Mouse (Mus musculus) stomach, embryonic 15.5 days (tissue): ENCODE results near the gene 1700025G04Rik. TPM values are rescaled to one million over a fixed set of nuclear protein-coding genes. Genes with fewer than 3 reads are reported as not detected.

Experiments
- ATAC-seq: fragments of 200-750 bp; cut with Nextera tagmentation; 2 replicates; pipeline ENCODE4 v1.8.0; 2017; ENCODE audit warnings: low read depth, moderate number of reproducible peaks, moderate TSS enrichment; ENCODE audit not compliant: insufficient read depth, low FRiP score
- H3K27ac ChIP-seq: fragments of 300-500 bp; sonication (generic); 2 replicates; pipeline ENCODE4 v1.5.1; 2015; ENCODE audit warnings: mild to moderate bottlenecking, inconsistent platforms
- H3K27me3 ChIP-seq: fragments of 300-500 bp; sonication (generic); replicated peaks from 2 replicates; pipeline ENCODE4 v1.6.1; 2015; ENCODE audit warnings: inconsistent platforms
- H3K36me3 ChIP-seq: fragments of 300-500 bp; sonication (generic); 2 replicates; pipeline ENCODE4 v1.6.1; 2015; ENCODE audit warnings: inconsistent platforms
- H3K4me1 ChIP-seq: fragments of 300-500 bp; sonication (generic); 2 replicates; pipeline ENCODE4 v1.6.1; 2015; ENCODE audit warnings: inconsistent platforms
- H3K4me2 ChIP-seq: fragments of 300-500 bp; sonication (generic); 2 replicates; pipeline ENCODE4 v1.6.1; 2015; ENCODE audit warnings: mild to moderate bottlenecking, inconsistent platforms
- H3K4me3 ChIP-seq: fragments of 300-500 bp; sonication (generic); replicated peaks from 2 replicates; pipeline ENCODE4 v1.5.1; 2015; ENCODE audit warnings: inconsistent platforms
- H3K9ac ChIP-seq: fragments of 300-500 bp; sonication (generic); 2 replicates; pipeline ENCODE4 v1.6.1; 2015; ENCODE audit warnings: inconsistent platforms
- H3K9me3 ChIP-seq: fragments of 300-500 bp; sonication (generic); 2 replicates; pipeline ENCODE4 v1.6.1; 2016; ENCODE audit warnings: inconsistent platforms
- WGBS: fragments of 180-500 bp; shearing (Covaris S2); methylation state at CpG from one replicate; pipeline ENCODE4 v1.1.7; 2015; 5-methylcytosine and 5-hydroxymethylcytosine counted together
- polyA plus RNA-seq: library from polyadenylated mRNA; unstranded; fragments of >200 nt; fragmentation: Nextera tagmentation; extraction: Ambion mirVana; gene quantifications from 2 replicates; pipeline ENCODE4 v1.2.1, GENCODE M21; 2015

1700025G04Rik gene
- polyA plus RNA-seq, 1 experiment from 2014 or later: 35.2 TPM

- Histone ChIP-seq H3K4me3 (no peak overlapping the region), H3K4me1 (no peaks in the 10 kb centered on the region), H3K9ac (no peak overlapping the region), H3K27me3 (no peaks in the 10 kb centered on the region), H3K36me3 (no peaks in the 10 kb centered on the region), H3K4me2 (no peak overlapping the region), H3K27ac (no peak overlapping the region), H3K9me3 (no peaks in the 10 kb centered on the region)
- no peak for ATAC-seq
- WGBS: 80% methylated on average over 4 of the region's 4 CpGs
These were observed 19.5 kb downstream of the 1700025G04Rik start for GRCm38 (mm10) chr1:152070441-152070840.

GRCm38 (mm10) chr1:152069745-152070144 is 20.2 kb downstream of the 1700025G04Rik start:
- 77% methylated on average over 7 of the region's 7 CpGs for WGBS
- H3K4me1 ChIP-seq: no peaks in the 10 kb centered on the region
- no peak for ATAC-seq
- H3K27me3 ChIP-seq: no peaks in the 10 kb centered on the region
- no peaks in the 10 kb centered on the region for H3K36me3 ChIP-seq
- no peaks in the 10 kb centered on the region for H3K9me3 ChIP-seq
- no peak overlapping the region for H3K9ac ChIP-seq
- H3K4me2 ChIP-seq: no peak overlapping the region
- no peak overlapping the region for H3K4me3 ChIP-seq
- no peak overlapping the region for H3K27ac ChIP-seq

GRCm38 (mm10) chr1:152067919-152068318 is 22.0 kb downstream of the 1700025G04Rik start:
- H3K4me3 ChIP-seq: no peak overlapping the region
- no peaks in the 10 kb centered on the region for H3K4me1 ChIP-seq
- H3K36me3 ChIP-seq: no peaks in the 10 kb centered on the region
- H3K9ac ChIP-seq: no peak overlapping the region
- H3K4me2 ChIP-seq: no peak overlapping the region
- no peak overlapping the region for H3K27ac ChIP-seq
- H3K9me3 ChIP-seq: no peaks in the 10 kb centered on the region
- no peak for ATAC-seq
- H3K27me3 ChIP-seq: no peaks in the 10 kb centered on the region

GRCm38 (mm10) chr1:152065527-152065926 is 24.4 kb downstream of the 1700025G04Rik start:
- H3K9me3 ChIP-seq: no peaks in the 10 kb centered on the region
- H3K4me3 ChIP-seq: no peak overlapping the region
- no peak overlapping the region for H3K4me2 ChIP-seq
- no peaks in the 10 kb centered on the region for H3K36me3 ChIP-seq
- no peak for ATAC-seq
- no peaks in the 10 kb centered on the region; the same call in 1 of the 2 replicates for H3K4me1 ChIP-seq
- WGBS: 97% methylated on average over 7 of the region's 7 CpGs
- H3K9ac ChIP-seq: no peak overlapping the region
- H3K27ac ChIP-seq: no peak overlapping the region
- no peaks in the 10 kb centered on the region for H3K27me3 ChIP-seq

GRCm38 (mm10) chr1:152063357-152064145 is 26.4 kb downstream of the 1700025G04Rik start:
- Histone ChIP-seq H3K9ac (no peak overlapping the region), H3K4me1 (no peaks in the 10 kb centered on the region; the same call in 1 of the 2 replicates), H3K27ac (no peak overlapping the region), H3K4me3 (no peak overlapping the region), H3K36me3 (no peaks in the 10 kb centered on the region), H3K27me3 (no peaks in the 10 kb centered on the region), H3K9me3 (no peaks in the 10 kb centered on the region), H3K4me2 (no peak overlapping the region)
- ATAC-seq: no peak
- 88% methylated on average over 11 of the region's 11 CpGs for WGBS

GRCm38 (mm10) chr1:152061745-152062144 is 28.2 kb downstream of the 1700025G04Rik start:
- Histone ChIP-seq H3K9ac (no peak overlapping the region), H3K4me3 (no peak overlapping the region), H3K9me3 (no peaks in the 10 kb centered on the region), H3K27ac (peak overlapping the region; percentile 72), H3K4me1 (no peaks in the 10 kb centered on the region; the same call in 1 of the 2 replicates), H3K36me3 (no peaks in the 10 kb centered on the region), H3K27me3 (no peaks in the 10 kb centered on the region), H3K4me2 (no peak overlapping the region)
- whole genome bisulfite sequencing: 68% methylated on average over 12 of the region's 12 CpGs
- no peak for ATAC-seq

- Histone ChIP-seq H3K9ac (no peak overlapping the region), H3K4me1 (no peaks in the 10 kb centered on the region; the same call in 1 of the 2 replicates), H3K27me3 (no peaks in the 10 kb centered on the region), H3K4me3 (no peak overlapping the region), H3K27ac (no peak overlapping the region), H3K9me3 (no peaks in the 10 kb centered on the region), H3K36me3 (no peaks in the 10 kb centered on the region), H3K4me2 (no peak overlapping the region)
- ATAC-seq: no peak
- 83% methylated on average over 3 of the region's 3 CpGs for WGBS
These were observed 29.7 kb downstream of the 1700025G04Rik start for GRCm38 (mm10) chr1:152060265-152060664.

- Histone ChIP-seq H3K4me3 (no peak overlapping the region), H3K27ac (no peak overlapping the region), H3K4me2 (no peak overlapping the region), H3K9me3 (no peaks in the 10 kb centered on the region), H3K4me1 (no peaks in the 10 kb centered on the region; the same call in 1 of the 2 replicates), H3K27me3 (no peaks in the 10 kb centered on the region), H3K9ac (no peak overlapping the region), H3K36me3 (no peaks in the 10 kb centered on the region)
- 77% methylated on average over 3 of the region's 3 CpGs for WGBS
- no peak for ATAC-seq
These were observed 31.1 kb downstream of the 1700025G04Rik start for GRCm38 (mm10) chr1:152058776-152059175.

GRCm38 (mm10) chr1:152053112-152053511 is 36.8 kb downstream of the 1700025G04Rik start:
- no peak overlapping the region for H3K4me3 ChIP-seq
- no peaks in the 10 kb centered on the region for H3K9me3 ChIP-seq
- no peaks in the 10 kb centered on the region for H3K36me3 ChIP-seq
- H3K4me1 ChIP-seq: no peaks in the 10 kb centered on the region; the same call in 1 of the 2 replicates
- no peak for ATAC-seq
- H3K27me3 ChIP-seq: no peaks in the 10 kb centered on the region
- WGBS: 75% methylated on average over 5 of the region's 5 CpGs
- no peak overlapping the region for H3K9ac ChIP-seq
- no peak overlapping the region for H3K27ac ChIP-seq
- no peak overlapping the region for H3K4me2 ChIP-seq

- H3K4me3 ChIP-seq: no peak overlapping the region
These were observed 38.1 kb downstream of the 1700025G04Rik start for GRCm38 (mm10) chr1:152051858-152052257.

GRCm38 (mm10) chr1:152050037-152050436 is 39.9 kb downstream of the 1700025G04Rik start:
- no peak overlapping the region for H3K27ac ChIP-seq
- no peaks in the 10 kb centered on the region for H3K27me3 ChIP-seq
- H3K4me2 ChIP-seq: no peak overlapping the region
- 76% methylated on average over 7 of the region's 7 CpGs for WGBS
- H3K4me1 ChIP-seq: no peaks in the 10 kb centered on the region; the same call in 1 of the 2 replicates
- no peaks in the 10 kb centered on the region for H3K36me3 ChIP-seq
- H3K9me3 ChIP-seq: no peaks in the 10 kb centered on the region
- no peak overlapping the region for H3K4me3 ChIP-seq
- no peak overlapping the region for H3K9ac ChIP-seq
- ATAC-seq: no peak

More at GRCm38 (mm10) chr1:152051858-152052257, 38.1 kb downstream of the 1700025G04Rik start:
- H3K36me3 ChIP-seq: no peaks in the 10 kb centered on the region
- H3K4me1 ChIP-seq: no peaks in the 10 kb centered on the region; the same call in 1 of the 2 replicates
- no peak overlapping the region for H3K4me2 ChIP-seq
- no peak for ATAC-seq
- no peak overlapping the region for H3K27ac ChIP-seq
- WGBS: 45% methylated on average over 9 of the region's 9 CpGs
- no peak overlapping the region for H3K9ac ChIP-seq
- no peaks in the 10 kb centered on the region for H3K27me3 ChIP-seq
- no peaks in the 10 kb centered on the region for H3K9me3 ChIP-seq

- Histone ChIP-seq H3K9ac (no peak overlapping the region), H3K4me1 (no peaks in the 10 kb centered on the region; the same call in 1 of the 2 replicates), H3K4me2 (no peak overlapping the region), H3K27me3 (no peaks in the 10 kb centered on the region), H3K36me3 (no peaks in the 10 kb centered on the region), H3K9me3 (no peaks in the 10 kb centered on the region), H3K27ac (no peak overlapping the region), H3K4me3 (no peak overlapping the region)
- no peak for ATAC-seq
- 69% methylated on average over 4 of the region's 4 CpGs for WGBS
These were observed 41.6 kb downstream of the 1700025G04Rik start for GRCm38 (mm10) chr1:152048291-152048690.
